In genomic region chr5:125444554-125444953, GRCm38 (mm10) we compare ENCODE assay signal across 24 mouse cellular contexts. TPM values are rescaled to one million over a fixed set of nuclear protein-coding genes. Genes with fewer than 3 reads are reported as not detected.
DNase-seq lines count a peak whose midpoint lies in the region; ATAC-seq and TF ChIP-seq lines count a peak whose summit lies in the region.
"Had no signal": no experiment of that assay in that cellular context is flagged by ENCODE, and none has a peak within 500 bp of the region (broad histone marks: within the 10 kb centered on the region; RNA-seq: fewer than 3 reads in every experiment).

No protein-coding gene starts in this region.

- H3K36me3 ChIP-seq in limb, embryonic 10.5 days: peaks cover 44% of the 10 kb centered on the region
- H3K36me3 ChIP-seq in hindbrain, embryonic 14.5 days (replicated peaks; ENCODE audit: control insufficient read depth, insufficient read depth): no peaks in the 10 kb centered on the region
- H3K36me3 ChIP-seq: forebrain, embryonic 15.5 days; heart, embryonic 15.5 days; stomach, embryonic 15.5 days had no signal

- ATAC-seq in megakaryocyte, adult 5-6 weeks (ENCODE audit: poor library complexity, severe bottlenecking): peak; percentile 75
- ATAC-seq in hindbrain, embryonic 14.5 days (ENCODE audit: low FRiP score): no peak
- no peak for ATAC-seq in cerebellum, adult (ENCODE audit: insufficient number of reproducible peaks, low FRiP score, low TSS enrichment)
- ATAC-seq: forebrain, embryonic 15.5 days had no signal

- H3K27me3 ChIP-seq in limb, embryonic 10.5 days (ENCODE audit: low read depth, poor library complexity, severe bottlenecking): no peaks in the 10 kb centered on the region
- H3K27me3 ChIP-seq in hindbrain, embryonic 14.5 days (ENCODE audit: control insufficient read depth, insufficient read depth, low read length): no peaks in the 10 kb centered on the region
- H3K27me3 ChIP-seq: forebrain, embryonic 15.5 days; heart, embryonic 15.5 days; stomach, embryonic 15.5 days had no signal

- no peak overlapping the region for H3K9ac ChIP-seq in hindbrain, embryonic 14.5 days
- H3K9ac ChIP-seq: forebrain, embryonic 15.5 days; heart, embryonic 15.5 days; liver, embryonic 14.5 days; stomach, embryonic 15.5 days had no signal

- peak overlapping the region; percentile 81; the same call in 1 of the 2 replicates for H3K27ac ChIP-seq in layer of hippocampus, adult 2 months
- H3K27ac ChIP-seq in limb, embryonic 10.5 days: no peak overlapping the region
- H3K27ac ChIP-seq in hindbrain, embryonic 14.5 days: no peak overlapping the region
- H3K27ac ChIP-seq: forebrain, embryonic 15.5 days; heart, embryonic 15.5 days; hindbrain, embryonic 10.5 days; liver, embryonic 14.5 days; stomach, embryonic 15.5 days had no signal

- no peak overlapping the region for H3K4me3 ChIP-seq in layer of hippocampus, adult 2 months
- no peak overlapping the region for H3K4me3 ChIP-seq in limb, embryonic 10.5 days
- H3K4me3 ChIP-seq in hindbrain, embryonic 14.5 days (replicated peaks; ENCODE audit: low read length): no peak overlapping the region
- H3K4me3 ChIP-seq: erythroblast, embryonic 14.5 days; forebrain, embryonic 15.5 days; heart, embryonic 15.5 days; hindbrain, embryonic 10.5 days; myocyte; stomach, embryonic 15.5 days had no signal

- H3K4me2 ChIP-seq in hindbrain, embryonic 14.5 days (replicated peaks): no peak overlapping the region
- H3K4me2 ChIP-seq: forebrain, embryonic 15.5 days; heart, embryonic 15.5 days; midbrain, embryonic 11.5 days; stomach, embryonic 15.5 days had no signal

- TF ChIP-seq CTCF in layer of hippocampus, adult 2 months (conservative IDR thresholded peaks at IDR 0.05): no peak

- peaks cover 22% of the 10 kb centered on the region for H3K4me1 ChIP-seq in limb, embryonic 10.5 days
- H3K4me1 ChIP-seq in hindbrain, embryonic 14.5 days (replicated peaks; ENCODE audit: control insufficient read depth, insufficient read depth, low read length): peaks cover 10% of the 10 kb centered on the region

- no peaks in the 10 kb centered on the region for H3K9me3 ChIP-seq in limb, embryonic 10.5 days (replicated peaks)
- H3K9me3 ChIP-seq in hindbrain, embryonic 14.5 days (ENCODE audit: control insufficient read depth, low read length): no peaks in the 10 kb centered on the region
- H3K9me3 ChIP-seq: forebrain, embryonic 15.5 days; heart, embryonic 15.5 days; hindbrain, embryonic 10.5 days; stomach, embryonic 15.5 days had no signal

- DNase-seq in layer of hippocampus, adult 2 months (ENCODE audit: low spot score in 2 of 2): no peak
- no peak for DNase-seq in layer of hippocampus, adult 9-10 months (ENCODE audit: low spot score)
- peak; percentile 85 for DNase-seq in 416B (ENCODE audit: low read depth)
- DNase-seq in T-cell, adult 2 months (ENCODE audit: low spot score): peak; percentile 54
- DNase-seq in limb, embryonic 10.5 days (ENCODE audit: low spot score): no peak
- no peak for DNase-seq in hindbrain, embryonic 14.5 days (ENCODE audit: low spot score)
- DNase-seq: cerebellum, adult 11-12 months; cerebellum, postnatal 36 days; heart, adult 11 months; kidney, adult 9 months; layer of hippocampus, postnatal 36 days; right cerebral cortex, adult 18-20 months had no signal

- WGBS in limb, embryonic 10.5 days: 95% methylated on average over 4 of the region's 4 CpGs
- 88% methylated on average over 4 of the region's 4 CpGs for WGBS in hindbrain, embryonic 14.5 days

RNA-seq across cellular contexts. Expression of gene Bri3bp, which starts 3.2 kb away (rescaled TPM):
- 100 to 1,000 TPM in 1 of 2 experiments, 10 to 100 TPM in 1; 93.2 to 107 TPM for total RNA-seq in layer of hippocampus, adult 2 months (2021)
- total RNA-seq in megakaryocyte, adult 5-6 weeks (2015): 46.8 and 49.2 TPM in 2 replicates
- total RNA-seq in megakaryocyte, adult 5-6 weeks (2017): 19.7 and 26.3 TPM in 2 replicates
- 52.1 and 59.0 TPM in 2 replicates for polyA plus RNA-seq in limb, embryonic 10.5 days (2016; fragmentation: Nextera tagmentation; extraction: Ambion mirVana)
- 34.3 and 36.7 TPM in 2 replicates for polyA plus RNA-seq in hindbrain, embryonic 14.5 days (2014; fragmentation: Nextera tagmentation; extraction: Ambion mirVana)

RNA-seq across cellular contexts. Expression of gene Dhx37, which starts 10.6 kb away (rescaled TPM):
- 10 to 100 TPM; 15.2 to 15.6 TPM for total RNA-seq in layer of hippocampus, adult 2 months (2021)
- total RNA-seq in megakaryocyte, adult 5-6 weeks (2015): 6.6 and 13.9 TPM in 2 replicates
- total RNA-seq in megakaryocyte, adult 5-6 weeks (2017): 15.7 and 29.0 TPM in 2 replicates
- polyA plus RNA-seq in limb, embryonic 10.5 days (2016; fragmentation: Nextera tagmentation; extraction: Ambion mirVana): 23.5 and 25.5 TPM in 2 replicates
- 6.8 and 10.2 TPM in 2 replicates for polyA plus RNA-seq in hindbrain, embryonic 14.5 days (2014; fragmentation: Nextera tagmentation; extraction: Ambion mirVana)

RNA-seq across cellular contexts. Expression of gene Aacs, which starts 31.1 kb away (rescaled TPM):
- total RNA-seq in layer of hippocampus, adult 2 months (2021): 10 to 100 TPM; 48.1 to 55.5 TPM
- total RNA-seq in megakaryocyte, adult 5-6 weeks (2015): 6.5 and 6.7 TPM in 2 replicates
- 17.0 and 19.7 TPM in 2 replicates for total RNA-seq in megakaryocyte, adult 5-6 weeks (2017)
- polyA plus RNA-seq in limb, embryonic 10.5 days (2016; fragmentation: Nextera tagmentation; extraction: Ambion mirVana): 56.7 and 57.9 TPM in 2 replicates
- polyA plus RNA-seq in hindbrain, embryonic 14.5 days (2014; fragmentation: Nextera tagmentation; extraction: Ambion mirVana): 75.5 and 98.4 TPM in 2 replicates

RNA-seq across cellular contexts. Expression of gene Ubc, which starts 54.6 kb away (rescaled TPM):
- 100 to 1,000 TPM; 713 to 818 TPM for total RNA-seq in layer of hippocampus, adult 2 months (2021)
- 260 and 265 TPM in 2 replicates for total RNA-seq in megakaryocyte, adult 5-6 weeks (2015)
- 355 and 414 TPM in 2 replicates for total RNA-seq in megakaryocyte, adult 5-6 weeks (2017)
- polyA plus RNA-seq in limb, embryonic 10.5 days (2016; fragmentation: Nextera tagmentation; extraction: Ambion mirVana): 856 and 992 TPM in 2 replicates
- 1,333 and 1,355 TPM in 2 replicates for polyA plus RNA-seq in hindbrain, embryonic 14.5 days (2014; fragmentation: Nextera tagmentation; extraction: Ambion mirVana)

RNA-seq across cellular contexts. Expression of gene Gm10382, which starts 55.4 kb away (rescaled TPM):
- total RNA-seq in layer of hippocampus, adult 2 months (2021): not detected
- not detected in 2 replicates for total RNA-seq in megakaryocyte, adult 5-6 weeks (2015)
- 0.11 TPM in 1 of 2 replicates, not detected in the other for total RNA-seq in megakaryocyte, adult 5-6 weeks (2017)
- 0.44 and 0.54 TPM in 2 replicates for polyA plus RNA-seq in limb, embryonic 10.5 days (2016; fragmentation: Nextera tagmentation; extraction: Ambion mirVana)
- polyA plus RNA-seq in hindbrain, embryonic 14.5 days (2014; fragmentation: Nextera tagmentation; extraction: Ambion mirVana): 0.63 TPM in 1 of 2 replicates, not detected in the other
- total RNA-seq: layer of hippocampus, postnatal 36 days had no signal
- polyA plus RNA-seq: embryonic facial prominence, embryonic 11.5 days; large intestine, adult 2 months had no signal

Comparison
In these comparisons a context has a peak if more than half of its experiments do, and no peak if none do; other contexts are left out.
1. DNase-seq: peak in 416B (single experiment) and T-cell, adult 2 months (single experiment); none in layer of hippocampus, adult 2 months (0 of 2), layer of hippocampus, adult 9-10 months (single experiment), limb, embryonic 10.5 days (single experiment) and hindbrain, embryonic 14.5 days (single experiment).